ENCODE assay signal across 11 mouse cellular contexts in genomic region chr5:104344526-104345240, GRCm38 (mm10). TPM values are rescaled to one million over a fixed set of nuclear protein-coding genes. Genes with fewer than 3 reads are reported as not detected.
DNase-seq lines count a peak whose midpoint lies in the region; ATAC-seq and TF ChIP-seq lines count a peak whose summit lies in the region.
"Had no signal": no experiment of that assay in that cellular context is flagged by ENCODE, and none has a peak within 500 bp of the region (broad histone marks: within the 10 kb centered on the region; RNA-seq: fewer than 3 reads in every experiment).

No protein-coding gene starts in this region.

- ATAC-seq in hindbrain, postnatal 0 days = no peak
- no peak for ATAC-seq in hindbrain, embryonic 16.5 days
- no peak for ATAC-seq in Patski
- no peak for ATAC-seq in forebrain, embryonic 11.5 days (replicated peaks; ENCODE audit: low FRiP score)
- no peak for ATAC-seq in hindbrain, embryonic 14.5 days (ENCODE audit: low FRiP score)

- H3K4me1 ChIP-seq in hindbrain, postnatal 0 days (ENCODE audit: insufficient read depth, low read length) = no peaks in the 10 kb centered on the region
- no peaks in the 10 kb centered on the region for H3K4me1 ChIP-seq in hindbrain, embryonic 16.5 days (ENCODE audit: control insufficient read depth, insufficient read depth, low read depth, low read length)
- no peaks in the 10 kb centered on the region for H3K4me1 ChIP-seq in forebrain, embryonic 11.5 days (replicated peaks; ENCODE audit: control insufficient read depth, insufficient read depth, low read length)
- no peaks in the 10 kb centered on the region for H3K4me1 ChIP-seq in hindbrain, embryonic 14.5 days (replicated peaks; ENCODE audit: control insufficient read depth, insufficient read depth, low read length)

- H3K4me3 ChIP-seq in hindbrain, postnatal 0 days (ENCODE audit: low read length) = no peak overlapping the region
- H3K4me3 ChIP-seq in hindbrain, embryonic 16.5 days (ENCODE audit: low read length) = no peak overlapping the region
- H3K4me3 ChIP-seq in forebrain, embryonic 11.5 days (ENCODE audit: low read depth, low read length) = no peak overlapping the region
- H3K4me3 ChIP-seq in hindbrain, embryonic 14.5 days (replicated peaks; ENCODE audit: low read length) = no peak overlapping the region

- H3K27me3 ChIP-seq in hindbrain, postnatal 0 days (ENCODE audit: insufficient read depth, low read length) = no peaks in the 10 kb centered on the region
- no peaks in the 10 kb centered on the region for H3K27me3 ChIP-seq in hindbrain, embryonic 16.5 days (replicated peaks; ENCODE audit: control insufficient read depth, insufficient read depth, low read length)
- H3K27me3 ChIP-seq in Patski = no peaks in the 10 kb centered on the region
- no peaks in the 10 kb centered on the region for H3K27me3 ChIP-seq in forebrain, embryonic 11.5 days (ENCODE audit: control insufficient read depth, insufficient read depth, low read length)
- no peaks in the 10 kb centered on the region for H3K27me3 ChIP-seq in hindbrain, embryonic 14.5 days (ENCODE audit: control insufficient read depth, insufficient read depth, low read length)

- in situ Hi-C loops in Patski (cut with MboI; ENCODE audit: low pct_unique_long_range_greater_than_20kb) = loop anchor here (5.0 to 10.0 kb wide), 3 partner anchors 50 to 980 kb away; no protein-coding TSS in a partner anchor

- no peaks in the 10 kb centered on the region for H3K36me3 ChIP-seq in hindbrain, postnatal 0 days (ENCODE audit: insufficient read depth, low read length)
- H3K36me3 ChIP-seq in hindbrain, embryonic 16.5 days (ENCODE audit: control insufficient read depth, insufficient read depth, low read length) = no peaks in the 10 kb centered on the region
- no peaks in the 10 kb centered on the region for H3K36me3 ChIP-seq in forebrain, embryonic 11.5 days (ENCODE audit: control insufficient read depth, insufficient read depth, low read length)
- no peaks in the 10 kb centered on the region for H3K36me3 ChIP-seq in hindbrain, embryonic 14.5 days (replicated peaks; ENCODE audit: control insufficient read depth, insufficient read depth)

- WGBS in hindbrain, postnatal 0 days = 73% methylated on average over 9 of the region's 9 CpGs
- 75% methylated on average over 9 of the region's 9 CpGs for WGBS in hindbrain, embryonic 16.5 days
- WGBS in forebrain, embryonic 11.5 days = 73% methylated on average over 9 of the region's 9 CpGs
- 78% methylated on average over 9 of the region's 9 CpGs for WGBS in hindbrain, embryonic 14.5 days

- TF ChIP-seq CTCF in hindbrain, postnatal 0 days (IDR thresholded peaks at IDR 0.05; ENCODE audit: low read depth) = peak; percentile 63
- TF ChIP-seq CTCF in Patski (IDR thresholded peaks at IDR 0.05) = peak; percentile 87

- H3K4me2 ChIP-seq in hindbrain, postnatal 0 days (ENCODE audit: low read depth, low read length) = no peak overlapping the region
- no peak overlapping the region for H3K4me2 ChIP-seq in hindbrain, embryonic 16.5 days (ENCODE audit: low read length)
- H3K4me2 ChIP-seq in forebrain, embryonic 11.5 days (ENCODE audit: low read depth, low read length, severe bottlenecking) = no peak overlapping the region
- H3K4me2 ChIP-seq in hindbrain, embryonic 14.5 days (replicated peaks) = no peak overlapping the region

- intact Hi-C loops in left cerebral cortex, postnatal 14 days (cut with DNase I) = loop anchor here (5.0 kb wide), 4 partner anchors 88 to 347 kb away; no protein-coding TSS in a partner anchor

- H3K9ac ChIP-seq in hindbrain, postnatal 0 days (replicated peaks; ENCODE audit: low read length) = no peak overlapping the region
- H3K9ac ChIP-seq in hindbrain, embryonic 16.5 days (ENCODE audit: low read depth, low read length) = no peak overlapping the region
- no peak overlapping the region for H3K9ac ChIP-seq in forebrain, embryonic 11.5 days (ENCODE audit: low read length)
- H3K9ac ChIP-seq in hindbrain, embryonic 14.5 days = no peak overlapping the region

- CTCF ChIA-PET in Patski (lab: Charles Lee) = interaction anchor here (0.6 to 10.0 kb wide), 22 partner anchors 10 to 166 kb away, joined by 3 to 190 read pairs (median 8); partner anchors contain the start of genes Pkd2 and Spp1

- no peak overlapping the region for H3K27ac ChIP-seq in hindbrain, postnatal 0 days
- H3K27ac ChIP-seq in hindbrain, embryonic 16.5 days (ENCODE audit: low read depth, low read length) = no peak overlapping the region
- no peak overlapping the region for H3K27ac ChIP-seq in forebrain, embryonic 11.5 days (ENCODE audit: low read depth, low read length)
- H3K27ac ChIP-seq in hindbrain, embryonic 14.5 days = no peak overlapping the region

- no peaks in the 10 kb centered on the region for H3K9me3 ChIP-seq in hindbrain, postnatal 0 days (ENCODE audit: low read length)
- no peaks in the 10 kb centered on the region for H3K9me3 ChIP-seq in hindbrain, embryonic 16.5 days (ENCODE audit: control insufficient read depth, low read length)
- no peaks in the 10 kb centered on the region for H3K9me3 ChIP-seq in forebrain, embryonic 11.5 days (ENCODE audit: control insufficient read depth, low read length)
- no peaks in the 10 kb centered on the region for H3K9me3 ChIP-seq in hindbrain, embryonic 14.5 days (ENCODE audit: control insufficient read depth, low read length)

- POLR2A ChIA-PET in Patski (lab: Charles Lee) = interaction anchor here (0.6 to 6.4 kb wide), 6 partner anchors 38 to 96 kb away, joined by 3 to 56 read pairs (median 4); partner anchors contain the start of gene Spp1

- peak; percentile 48 for DNase-seq in hindbrain, postnatal 0 days (ENCODE audit: low spot score)
- DNase-seq in 416B (ENCODE audit: low read depth) (peak; percentile 88), Patski (ENCODE audit: low read depth, low spot score) (no peak)
- DNase-seq in kidney, postnatal 25 days = peak; percentile 48 to 50
- no peak for DNase-seq in forebrain, embryonic 11.5 days (ENCODE audit: low spot score)
- no peak for DNase-seq in left cerebral cortex, postnatal 14 days (ENCODE audit: low spot score in 2 of 2)
- no peak for DNase-seq in hindbrain, embryonic 14.5 days (ENCODE audit: low spot score)

RNA-seq across cellular contexts. Expression of gene Mepe, which starts 19.6 kb away (rescaled TPM):
- not detected in 2 replicates for total RNA-seq in hindbrain, postnatal 0 days (2014; rRNA removed)
- polyA plus RNA-seq in hindbrain, postnatal 0 days (2015; fragmentation: Nextera tagmentation; extraction: Ambion mirVana) = not detected in 2 replicates
- not detected in 2 replicates for polyA plus RNA-seq in hindbrain, embryonic 16.5 days (2015; fragmentation: Nextera tagmentation; extraction: Ambion mirVana)
- not detected for polyA plus RNA-seq in Patski (2021)
- not detected in 2 replicates for polyA plus RNA-seq in forebrain, embryonic 11.5 days (2014; fragmentation: Nextera tagmentation; extraction: Ambion mirVana)
- not detected for total RNA-seq in left cerebral cortex, postnatal 14 days (2021)
- not detected in 2 replicates for polyA plus RNA-seq in hindbrain, embryonic 14.5 days (2014; fragmentation: Nextera tagmentation; extraction: Ambion mirVana)
- total RNA-seq: neutrophil, adult 5-6 weeks had no signal
- polyA plus RNA-seq: heart, embryonic 16.5 days; limb, embryonic 11.5 days had no signal

RNA-seq across cellular contexts. Expression of gene Ibsp, which starts 45.7 kb away (rescaled TPM):
- total RNA-seq in hindbrain, postnatal 0 days (2014; rRNA removed) = 0.37 TPM in 1 of 2 replicates, not detected in the other
- polyA plus RNA-seq in hindbrain, postnatal 0 days (2015; fragmentation: Nextera tagmentation; extraction: Ambion mirVana) = 0.20 TPM in 1 of 2 replicates, not detected in the other
- 0.59 and 8.9 TPM in 2 replicates for polyA plus RNA-seq in hindbrain, embryonic 16.5 days (2015; fragmentation: Nextera tagmentation; extraction: Ambion mirVana)
- not detected for polyA plus RNA-seq in Patski (2021)
- polyA plus RNA-seq in forebrain, embryonic 11.5 days (2014; fragmentation: Nextera tagmentation; extraction: Ambion mirVana) = not detected in 2 replicates
- total RNA-seq in left cerebral cortex, postnatal 14 days (2021) = under 1 TPM; 0.29 to 0.32 TPM
- not detected in 2 replicates for polyA plus RNA-seq in hindbrain, embryonic 14.5 days (2014; fragmentation: Nextera tagmentation; extraction: Ambion mirVana)
- total RNA-seq: neutrophil, adult 5-6 weeks had no signal
- polyA plus RNA-seq: limb, embryonic 11.5 days had no signal

Comparison
In these comparisons a context has a peak if more than half of its experiments do, and no peak if none do; other contexts are left out.
1. DNase-seq: peak in hindbrain, postnatal 0 days (single experiment), 416B (single experiment) and kidney, postnatal 25 days (2 of 2); none in Patski (single experiment), forebrain, embryonic 11.5 days (single experiment), left cerebral cortex, postnatal 14 days (0 of 2) and hindbrain, embryonic 14.5 days (single experiment).